Mouse (Mus musculus): ENCODE measurements around the gene Wbp2. TPM values are rescaled to one million over a fixed set of nuclear protein-coding genes. Genes with fewer than 3 reads are reported as not detected.
"Not testable (repeated sequence)": the region's sequence is repeated elsewhere in the genome, so short reads cannot be mapped to it uniquely, and the experiment has no call there.

Gene Wbp2
- total RNA-seq (2021): 189 and 195 TPM in 2 replicates
- long read RNA-seq, transcript Wbp2-201 (8 exons, 1,826 nt): major isoform, 18 of 44 reads
- long read RNA-seq, partial matches to known transcripts: 4 of 44 reads
- long read RNA-seq, other reads (novel, unspliced or antisense): 20 of 44 reads

DNA sequence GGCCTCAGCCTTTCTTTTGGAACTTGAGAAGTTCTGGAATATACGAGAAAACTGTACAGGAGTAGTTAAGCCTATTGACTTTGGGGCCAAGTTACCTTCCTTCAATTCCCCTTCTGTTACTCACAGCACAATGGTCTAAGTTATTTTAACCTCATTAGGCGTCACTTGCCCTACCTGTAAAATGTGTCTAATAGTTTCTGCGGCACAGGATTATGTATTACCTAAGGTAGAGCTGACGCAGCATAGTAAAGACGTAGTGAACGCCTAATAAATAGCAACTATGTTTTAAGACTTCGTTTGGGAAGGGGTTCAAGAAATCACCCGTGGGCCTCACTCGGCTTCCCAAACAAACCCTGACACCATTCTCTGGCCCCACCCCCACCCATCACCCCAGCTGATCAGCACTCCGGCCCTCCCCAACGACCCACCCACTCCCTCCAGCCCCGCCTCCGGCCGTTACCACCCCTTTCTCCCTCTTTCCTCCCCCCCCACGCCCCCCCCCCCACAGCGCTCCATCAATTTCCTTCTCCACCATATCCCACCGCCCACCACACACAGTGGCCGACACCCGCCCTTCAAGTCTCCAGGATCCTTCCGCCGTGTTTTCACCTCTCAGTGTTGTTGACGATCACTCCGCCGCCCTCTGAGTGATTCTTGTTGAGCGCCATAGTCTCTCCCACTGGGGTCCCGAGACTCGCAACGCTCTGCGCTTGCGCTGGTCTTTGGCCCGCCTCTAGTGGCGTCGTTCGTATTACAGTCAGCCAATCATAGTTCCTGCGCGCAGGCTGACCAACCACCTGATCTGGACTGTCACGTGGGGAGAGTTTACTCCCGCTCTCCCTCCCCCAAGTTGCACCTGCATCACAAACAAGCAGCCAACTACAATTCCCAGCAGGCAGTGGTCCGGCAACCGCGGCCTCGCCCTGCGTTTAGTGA lies at the start of gene Wbp2:
Wbp2 (minus strand) TSS at position 738 of the 936 bp plus-strand sequence.
- DNase-seq: peak; percentile 94

DNA sequence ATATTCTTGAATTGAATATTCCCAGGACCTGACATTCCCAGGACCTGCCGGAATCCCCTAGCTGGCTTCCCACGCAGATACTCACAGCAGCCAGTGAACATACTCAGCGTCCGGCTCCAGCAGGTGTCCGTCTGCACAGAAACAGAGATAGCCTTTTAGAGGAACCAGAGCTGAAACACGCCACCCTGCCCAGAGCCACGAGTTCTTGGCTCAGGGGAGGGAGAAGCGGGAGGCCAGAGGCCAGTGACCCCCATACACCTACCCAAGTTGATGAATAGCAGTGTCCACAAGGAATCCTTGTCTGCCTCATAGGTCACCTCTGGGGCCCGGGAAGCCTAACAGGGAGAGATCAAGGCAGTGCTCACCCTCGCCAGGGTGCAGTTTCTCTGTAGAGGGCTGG lies 47.4 kb upstream of the Wbp2 start:
- no peak for DNase-seq

DNA sequence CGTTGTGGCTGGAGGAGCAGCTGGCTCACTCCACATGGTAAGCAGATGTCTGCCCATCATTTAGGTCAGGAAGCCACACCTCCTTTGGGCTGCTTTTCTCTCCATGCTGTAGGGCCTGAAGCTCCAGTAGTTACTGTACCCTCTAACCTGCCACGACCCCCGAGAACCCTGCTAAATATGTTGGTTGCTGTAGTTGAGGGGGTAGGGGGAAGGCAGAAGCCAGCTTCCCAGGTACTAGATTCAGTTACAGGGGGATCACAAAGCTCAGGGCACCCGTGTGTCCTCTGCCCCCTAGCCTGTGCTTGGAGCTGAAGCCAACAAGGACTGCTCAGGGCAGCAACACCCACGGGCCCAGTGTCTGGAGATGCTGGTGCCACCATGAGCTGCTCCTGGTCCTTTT lies 46.7 kb upstream of the Wbp2 start:
- no peak for DNase-seq

DNA sequence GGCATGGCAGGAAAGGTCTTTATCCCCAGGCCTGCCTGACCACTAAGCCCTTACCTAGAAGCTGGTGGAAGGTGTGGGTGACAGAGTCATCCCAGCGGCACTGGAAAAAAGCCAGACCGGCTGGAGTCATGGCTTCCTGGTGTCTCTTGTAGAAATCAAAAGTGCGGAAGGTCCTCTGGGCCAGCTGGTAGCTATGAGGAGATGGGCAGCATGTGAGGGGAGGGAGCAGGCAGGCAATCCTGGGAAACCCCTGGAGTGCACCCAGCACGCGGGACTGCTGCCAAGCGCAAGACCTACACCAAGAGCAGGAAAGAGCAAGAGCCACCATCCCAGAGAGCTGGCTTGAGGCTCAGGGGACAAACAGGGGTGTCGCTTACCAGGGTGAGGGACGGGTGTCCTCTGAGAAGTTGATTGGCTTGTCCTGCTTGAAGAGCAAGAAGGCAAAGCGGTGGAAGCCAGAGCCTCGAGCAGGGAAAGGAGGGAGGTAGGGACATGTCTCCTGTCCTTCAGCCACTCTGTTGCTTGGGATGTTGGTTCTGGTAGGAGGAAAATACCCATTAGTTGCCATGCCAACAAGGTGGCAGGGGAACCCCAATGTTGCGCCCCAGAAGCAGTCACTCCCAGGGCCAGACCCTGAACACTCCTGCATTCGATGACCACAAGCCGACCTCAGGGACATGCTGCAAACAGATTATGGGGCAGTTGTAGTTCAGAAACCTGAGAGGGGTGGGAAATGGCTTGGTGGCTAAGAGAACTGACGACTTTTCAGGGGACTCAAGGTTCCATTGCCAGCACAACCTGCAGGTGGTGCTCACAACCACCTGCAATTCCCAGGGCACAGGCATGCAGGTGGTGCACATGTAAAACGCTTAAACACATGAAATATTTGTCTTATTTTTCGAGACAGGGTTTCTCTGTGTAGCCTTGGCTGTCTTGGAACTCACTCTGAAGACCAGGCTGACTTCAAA lies 45.9 kb upstream of the Wbp2 start:
- DNase-seq: peak; percentile 45

DNA sequence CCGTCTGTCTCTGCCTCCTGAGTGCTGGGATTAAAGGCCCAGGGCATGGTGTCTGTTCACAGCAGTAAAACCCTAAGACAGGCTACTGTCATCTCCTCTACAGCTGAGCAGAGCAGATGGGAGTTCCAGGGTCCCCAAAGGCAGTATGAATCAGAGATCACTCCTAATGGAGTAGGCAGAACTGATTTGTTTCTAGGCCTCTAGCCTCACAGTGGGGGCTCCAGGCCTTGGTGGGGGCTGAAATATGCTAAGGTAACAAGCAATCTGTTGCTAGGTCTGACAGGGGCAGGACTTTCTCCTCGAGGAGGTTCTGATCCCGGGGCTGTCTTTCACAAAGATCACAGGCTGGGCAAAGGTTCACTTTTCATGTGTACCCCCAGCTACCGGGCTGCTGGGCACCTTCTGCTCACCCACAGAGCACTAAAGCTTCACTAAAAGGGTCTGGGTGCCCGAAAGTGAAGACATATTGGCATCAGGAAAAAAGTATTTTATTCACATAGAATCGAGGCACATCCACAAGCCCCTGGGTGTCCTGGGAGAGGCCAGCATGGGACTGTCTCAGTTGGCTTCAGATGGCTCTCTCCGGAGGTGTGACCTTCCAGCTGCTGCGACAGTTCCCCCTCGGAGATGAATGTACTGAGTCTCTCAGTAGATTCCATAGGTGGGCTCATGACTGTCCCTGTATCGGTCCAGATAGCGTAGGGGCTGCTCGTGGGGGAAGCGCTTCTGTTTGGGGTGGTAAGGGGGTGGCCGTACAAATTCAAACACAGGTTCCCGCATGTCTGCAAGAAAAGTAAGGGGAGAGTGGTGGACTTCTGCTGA lies 44.8 kb upstream of the Wbp2 start:
- DNase-seq: no peak

DNA sequence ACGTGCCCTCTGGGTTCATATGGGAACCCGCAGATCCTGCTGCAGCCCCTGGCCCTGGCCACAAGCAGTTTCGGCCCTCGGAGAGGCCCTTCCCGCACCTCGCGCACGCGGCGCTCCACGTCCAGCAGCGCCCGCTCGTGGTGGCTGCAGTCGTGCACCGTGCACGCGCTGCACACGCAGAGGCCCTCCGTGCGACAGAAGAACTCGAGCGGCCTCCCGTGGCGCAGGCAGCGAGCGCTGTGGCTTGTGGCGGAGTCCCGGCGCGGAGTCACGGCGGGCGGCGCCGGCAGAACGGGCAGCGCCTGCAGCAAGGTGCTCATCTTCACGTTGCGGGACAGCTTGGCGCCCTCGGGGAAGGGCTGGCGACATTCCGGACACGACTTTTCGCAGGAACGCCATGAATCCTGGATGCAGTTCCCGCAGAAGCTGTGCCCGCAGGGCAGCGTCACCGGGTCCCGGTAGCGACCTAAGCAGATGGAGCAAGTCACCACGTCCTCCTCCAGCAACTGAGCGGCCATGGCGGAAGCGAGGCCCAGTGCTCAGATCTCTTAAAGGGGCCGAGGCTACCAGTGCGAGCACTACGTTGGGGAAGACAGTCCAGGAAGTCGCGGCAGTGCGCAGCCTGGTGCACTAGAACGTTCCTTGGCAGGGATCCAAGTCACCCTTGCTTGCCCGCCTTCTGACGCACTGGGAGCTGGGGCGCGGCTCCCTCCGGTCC lies 43.9 kb upstream of the Wbp2 start, which contains the start of gene Trim65:
Trim65 (minus strand) TSS at position 641 of the 718 bp plus-strand sequence.
- peak; percentile 90 for DNase-seq

DNA sequence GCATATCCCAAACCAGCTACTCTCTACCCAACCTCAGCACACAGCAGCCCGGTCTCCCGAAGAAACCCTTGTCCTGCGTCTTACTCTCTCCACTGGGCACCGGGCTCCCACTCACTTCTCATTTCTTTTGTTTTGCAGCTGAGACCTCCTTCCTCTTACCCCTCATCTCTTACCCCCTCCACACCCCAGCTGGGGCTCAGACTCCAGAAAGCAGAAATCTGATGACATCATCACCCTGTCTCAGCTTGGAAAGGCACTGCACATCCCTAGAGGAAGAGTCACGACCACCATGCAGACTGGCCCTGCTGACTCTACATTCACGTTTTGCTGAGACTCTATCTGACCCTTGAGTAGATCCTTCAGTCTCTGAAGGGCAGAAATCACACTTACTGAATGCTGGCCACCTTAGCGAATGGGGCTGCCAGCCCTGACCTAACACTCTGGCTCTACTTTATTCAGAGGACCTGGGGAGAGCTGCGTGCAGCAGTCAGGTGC lies 43.2 kb upstream of the Wbp2 start:
- no peak for DNase-seq

DNA sequence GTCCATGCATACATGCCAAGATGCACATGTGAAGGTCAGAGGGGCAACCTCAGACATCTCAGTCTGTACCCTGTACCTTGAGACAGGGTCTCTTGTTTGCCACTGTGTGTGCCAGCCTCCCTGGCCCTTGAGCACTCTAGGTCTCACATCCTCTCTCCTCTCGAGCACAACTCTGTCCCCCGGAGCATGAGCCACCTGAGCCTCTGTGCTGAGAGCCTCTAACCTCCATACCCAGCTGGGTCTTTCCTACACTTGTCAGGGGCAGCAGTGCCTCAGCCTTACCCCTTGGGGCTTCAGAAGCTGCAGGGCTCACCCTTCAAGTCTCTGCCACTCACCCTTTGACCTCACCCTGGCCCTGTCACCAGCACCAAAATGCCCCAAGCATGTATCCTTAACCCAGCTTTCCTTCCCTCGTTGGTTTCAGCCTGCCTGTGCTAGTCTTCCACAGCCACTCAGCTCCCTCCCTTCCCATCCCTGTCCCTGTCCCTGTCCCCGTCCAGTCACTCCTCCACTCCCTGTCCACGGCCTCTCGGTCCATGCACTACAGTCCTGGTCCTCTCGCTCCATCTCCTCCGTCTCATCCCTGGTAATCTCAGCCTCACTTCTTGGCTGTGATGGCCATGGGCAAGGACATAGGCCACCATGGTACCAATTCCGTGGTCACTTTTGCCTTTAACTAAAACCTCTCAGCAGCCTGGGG lies 42.4 kb upstream of the Wbp2 start:
- DNase-seq: no peak

DNA sequence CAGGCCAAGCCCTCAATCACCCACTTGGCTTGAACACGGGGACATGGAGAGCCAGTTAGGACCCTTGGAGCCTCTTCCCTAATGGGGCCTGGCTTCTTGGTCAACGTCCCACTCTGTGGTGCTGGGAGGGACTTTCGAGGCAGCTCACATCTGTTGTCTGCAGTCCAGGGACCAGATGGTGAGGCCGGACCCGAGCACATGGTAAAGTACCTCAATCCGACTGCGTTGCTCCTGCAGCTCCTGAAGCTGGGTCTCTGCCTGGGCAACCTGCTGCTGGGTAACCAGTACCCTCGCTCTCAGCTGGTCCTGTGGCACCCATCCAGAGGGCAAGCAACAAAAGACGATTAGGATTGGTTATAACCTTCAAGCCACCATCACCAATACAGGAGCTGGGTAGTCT lies 41.2 kb upstream of the Wbp2 start:
- DNase-seq: no peak

DNA sequence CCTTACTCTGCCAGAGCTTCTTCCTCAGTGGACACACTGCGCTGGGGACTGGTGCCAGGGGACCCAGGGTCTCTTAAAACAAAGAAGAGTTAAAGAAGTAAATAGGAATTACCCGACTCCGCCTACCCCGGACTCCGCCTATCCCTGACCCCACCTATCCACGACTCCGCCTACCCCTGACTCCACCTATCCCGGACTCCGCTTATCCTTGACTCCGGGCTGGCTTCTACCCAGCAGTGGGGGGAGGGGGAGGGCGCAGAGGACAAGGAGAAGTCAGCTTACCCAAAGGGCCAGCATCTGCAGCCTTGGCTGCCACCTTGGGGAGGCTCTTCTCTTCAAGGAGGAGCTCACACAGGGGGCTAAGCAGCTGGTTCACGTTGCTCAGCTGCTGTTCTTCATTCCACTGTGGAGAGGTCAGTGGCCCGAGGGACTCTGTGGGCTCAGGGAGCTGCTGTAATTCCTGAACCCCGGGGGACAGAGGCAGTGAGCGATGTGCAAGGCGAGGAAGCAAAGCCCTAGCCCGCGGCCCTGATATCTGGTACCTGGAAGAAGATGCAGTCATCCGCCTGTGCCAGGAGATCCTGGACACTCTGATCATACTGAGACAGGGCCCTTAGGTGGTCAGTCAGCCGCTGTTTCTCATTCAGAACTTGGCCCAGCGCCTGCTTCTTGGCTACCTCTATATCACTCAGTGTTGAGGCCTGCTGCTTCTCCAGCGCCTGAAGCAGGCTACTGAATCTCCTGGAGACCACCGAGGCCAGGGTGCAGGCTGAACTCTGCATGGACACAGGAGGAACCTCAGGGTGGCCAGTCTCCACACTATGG lies 40.6 kb upstream of the Wbp2 start, which contains the start of gene Trim47:
Trim47 (minus strand) TSS at position 55 of the 825 bp plus-strand sequence.
- DNase-seq: peak; percentile 81

DNA sequence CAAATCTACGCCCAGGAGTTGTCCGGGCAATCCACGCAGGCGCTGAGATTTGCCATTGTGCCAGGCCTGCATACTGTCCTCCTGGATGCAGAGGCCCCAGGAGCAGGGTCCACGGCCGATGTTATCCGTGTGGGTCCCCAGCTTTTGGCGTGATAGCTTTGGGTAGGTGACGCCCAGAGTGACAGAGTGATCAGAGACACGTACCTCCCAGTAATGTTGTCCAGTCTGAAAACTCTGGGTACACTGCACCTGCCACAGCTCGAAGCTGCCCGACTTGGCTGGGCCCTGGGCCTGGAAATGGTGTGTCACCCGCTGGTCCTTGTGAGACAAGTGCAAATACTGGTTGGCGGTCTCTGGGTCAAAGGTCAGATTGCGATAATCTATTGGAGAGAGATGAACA lies 39.5 kb upstream of the Wbp2 start:
- no peak for DNase-seq

DNA sequence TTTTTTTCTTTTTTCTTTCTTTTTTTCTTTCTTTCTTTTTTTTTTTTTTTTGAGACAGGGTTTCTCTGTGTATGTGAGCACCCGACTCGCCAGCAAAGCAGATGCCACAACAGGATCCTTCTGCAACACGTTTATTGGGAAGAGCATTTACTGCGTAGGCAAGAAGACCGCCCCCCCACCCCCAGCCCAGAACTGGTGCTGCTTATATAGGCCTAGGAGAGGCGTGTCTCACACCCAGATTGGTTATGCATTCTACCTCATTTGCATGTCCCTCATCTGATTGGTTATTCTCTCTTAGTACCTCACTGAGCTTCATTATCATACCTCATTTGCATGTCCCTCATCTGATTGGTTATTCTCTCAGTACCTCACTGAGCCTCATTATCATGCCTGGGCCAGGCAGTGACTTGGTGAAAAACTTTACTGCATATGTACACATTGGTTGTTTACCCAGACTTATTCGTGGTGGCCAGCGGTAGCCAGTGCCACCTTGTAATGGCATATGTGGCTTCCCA lies 35.0 kb upstream of the Wbp2 start:
- DNase-seq: not testable (repeated sequence)

DNA sequence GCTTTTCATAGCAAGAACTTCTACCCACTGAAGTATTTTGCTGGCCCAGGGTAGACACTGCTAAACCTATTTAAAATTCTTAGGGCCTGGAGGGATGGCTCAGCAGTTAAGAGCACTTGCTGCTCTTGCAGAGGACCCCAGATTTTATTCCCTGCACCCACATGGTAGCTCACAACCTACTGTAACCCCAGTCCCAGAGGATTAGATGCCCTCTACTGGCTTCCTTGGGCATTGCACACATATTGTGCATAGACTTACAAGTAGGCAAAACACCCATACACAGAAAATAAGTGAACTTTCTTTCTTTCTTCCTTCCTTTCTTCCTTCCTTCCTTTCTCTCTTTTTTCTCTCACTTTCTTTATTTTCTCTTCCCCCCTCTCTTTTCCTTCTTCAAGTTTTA lies 31.0 kb upstream of the Wbp2 start:
- DNase-seq: no peak

DNA sequence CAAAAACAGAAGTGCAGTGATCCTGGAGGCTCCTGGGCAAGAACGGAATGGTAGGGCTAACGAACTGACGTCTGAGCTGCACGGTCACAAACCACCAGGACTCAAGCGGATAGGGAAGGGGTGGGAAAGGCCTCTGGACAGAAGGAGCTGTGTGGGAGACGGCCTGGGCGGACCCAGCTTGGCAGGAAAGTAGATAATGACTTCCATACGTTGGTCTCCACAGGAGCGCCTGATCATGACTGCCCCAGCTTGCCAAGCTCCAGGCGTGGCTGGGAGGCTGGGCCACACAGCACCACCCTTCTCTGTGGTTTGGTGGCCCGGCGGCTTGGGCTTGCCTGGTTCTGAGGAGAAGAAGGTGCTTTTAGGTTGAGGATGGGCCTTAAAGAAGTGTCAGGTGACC lies 30.4 kb upstream of the Wbp2 start:
- no peak for DNase-seq

DNA sequence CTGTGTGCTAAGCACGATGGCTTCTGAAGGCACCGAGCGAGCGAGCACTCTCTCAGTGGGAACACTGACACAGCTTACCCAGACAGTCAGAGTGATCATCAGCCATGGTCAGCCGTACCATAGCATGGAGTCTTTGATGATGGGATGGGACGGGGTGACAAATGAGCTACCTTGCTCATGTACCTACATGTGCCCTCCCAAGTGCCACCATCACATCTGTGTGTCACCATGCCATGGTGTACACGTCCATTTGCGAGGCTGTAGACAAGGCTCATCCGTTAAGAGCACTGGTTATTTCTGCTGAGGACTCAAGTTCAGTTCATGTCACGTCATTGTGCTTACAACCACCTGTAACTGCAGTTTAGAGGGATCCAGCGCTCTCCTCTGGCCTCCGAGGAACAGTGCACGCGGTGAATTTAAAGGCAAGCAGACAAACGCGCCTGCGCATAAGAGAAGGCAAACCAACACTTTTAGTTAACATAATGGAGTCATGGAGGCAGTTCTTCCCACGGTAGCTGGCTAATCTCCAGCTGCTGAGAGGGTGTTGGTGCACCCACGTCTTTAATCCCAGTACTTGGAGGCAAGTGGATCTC lies 24.9 kb upstream of the Wbp2 start:
- DNase-seq: no peak

DNA sequence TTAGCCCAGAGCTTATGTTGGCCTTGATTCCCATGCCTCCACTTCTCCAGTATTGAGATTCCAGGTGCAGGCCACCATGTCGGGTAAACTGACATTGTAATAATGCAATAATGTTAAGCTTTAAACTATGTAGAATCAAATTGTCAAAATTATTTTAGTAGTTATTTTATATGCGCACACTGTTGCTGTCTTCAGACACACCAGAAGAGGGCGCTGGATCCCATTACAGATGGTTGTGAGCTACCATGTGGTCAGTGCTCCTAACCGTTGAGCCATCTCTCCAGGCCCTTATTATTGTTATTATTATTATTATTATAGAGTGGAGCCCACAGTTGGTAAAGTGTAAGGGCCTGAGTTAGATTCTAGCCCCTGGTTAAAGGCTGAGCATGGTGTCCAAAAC lies 24.3 kb upstream of the Wbp2 start:
- DNase-seq: no peak

DNA sequence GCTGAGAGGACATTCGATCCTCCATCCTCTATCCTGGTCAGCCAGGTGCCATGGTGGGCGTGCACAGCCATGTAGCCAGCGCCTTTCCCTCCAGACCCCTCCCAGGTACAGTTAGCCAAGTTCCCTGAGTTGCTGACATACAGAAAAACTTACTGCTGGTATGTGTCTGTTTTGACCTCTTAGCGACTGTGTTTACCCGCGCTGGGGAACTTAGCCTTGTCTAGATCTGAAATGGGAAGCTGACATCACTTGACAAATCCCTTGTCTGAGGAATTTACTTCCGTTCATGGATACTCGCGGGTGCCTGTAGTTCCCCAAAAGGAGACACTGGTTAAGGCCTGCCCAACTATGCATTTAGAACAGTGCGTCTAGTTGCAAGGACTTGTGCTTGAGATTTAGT lies 23.7 kb upstream of the Wbp2 start:
- DNase-seq: no peak

DNA sequence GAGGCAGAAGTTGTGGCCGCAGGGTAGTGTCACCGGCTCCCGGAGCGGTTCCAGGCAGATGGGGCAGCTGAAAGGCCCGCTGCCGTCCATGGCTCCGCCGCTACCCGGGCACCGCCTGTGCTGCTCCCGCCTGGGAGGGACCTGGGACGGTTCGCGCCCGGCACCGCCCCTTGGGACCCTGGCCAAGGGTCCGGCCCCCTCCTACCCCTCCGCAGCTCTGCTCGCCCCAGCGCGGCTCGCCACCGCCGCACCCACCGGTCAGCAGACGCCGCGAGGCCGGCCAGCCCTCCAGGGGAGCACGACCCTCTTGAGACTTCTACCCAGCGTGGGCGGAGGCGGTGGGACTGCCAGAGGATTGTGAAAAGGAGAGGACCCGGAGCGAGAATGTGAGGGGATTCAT lies 23.3 kb upstream of the Wbp2 start:
- DNase-seq: peak; percentile 84

All from adrenal gland, postnatal 25 days (tissue).